Mouse (Mus musculus) embryo, embryonic 9.5 days (tissue): ENCODE results near the gene Baiap2l1.
"Not testable (repeated sequence)": the region's sequence is repeated elsewhere in the genome, so short reads cannot be mapped to it uniquely, and the experiment has no call there.

Experiments
- DNase-seq: peaks from one replicate; pipeline ENCODE4 v3.0.0-alpha.2; 2017; ENCODE audit errors: extremely low spot score

The Baiap2l1 gene

GRCm38 (mm10) chr5:144351185-144351584, 6.7 kb downstream of the Baiap2l1 start:
- DNase-seq = no peak

DNA sequence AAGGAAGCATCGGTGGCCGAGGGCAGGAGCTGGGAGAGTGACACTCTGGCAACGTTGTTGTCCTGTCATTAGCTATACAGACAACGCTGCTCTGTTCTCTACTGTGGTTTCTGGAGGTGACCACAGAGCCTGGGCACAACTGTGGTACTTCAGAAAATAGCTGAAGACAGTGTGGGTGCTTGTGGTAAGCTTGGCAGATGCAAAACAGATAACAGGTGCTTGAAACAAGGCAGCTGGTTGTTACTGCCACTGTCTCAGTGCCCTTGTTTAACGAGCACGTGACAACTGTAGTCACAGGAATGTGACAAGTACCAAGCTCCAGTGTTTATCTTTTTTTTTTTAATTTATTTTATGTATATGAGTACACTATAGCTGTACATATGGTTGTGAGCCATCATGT, 13.3 kb downstream of the Baiap2l1 start:
- DNase-seq = no peak

GRCm38 (mm10) chr5:144341085-144341484, 16.8 kb downstream of the Baiap2l1 start:
- DNase-seq = no peak

DNA sequence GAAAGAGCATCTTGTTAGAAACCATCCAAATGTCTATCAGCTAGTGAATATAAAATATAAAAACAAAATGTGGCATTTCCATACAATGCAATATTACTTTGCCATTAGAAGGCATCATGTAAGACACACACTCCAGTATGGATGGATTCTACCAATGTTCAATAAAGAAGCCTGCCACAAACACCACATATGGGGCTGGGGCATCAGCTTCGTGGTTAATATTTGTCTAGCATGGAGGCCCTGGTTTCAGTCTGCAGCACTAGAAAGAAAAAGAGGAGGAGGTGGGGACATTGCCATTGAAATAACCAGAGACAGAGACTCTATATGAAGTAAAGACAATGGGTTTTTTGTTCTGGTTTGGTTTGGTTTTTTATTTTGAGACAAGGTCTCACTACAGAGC, 19.1 kb downstream of the Baiap2l1 start:
- no peak for DNase-seq

DNA sequence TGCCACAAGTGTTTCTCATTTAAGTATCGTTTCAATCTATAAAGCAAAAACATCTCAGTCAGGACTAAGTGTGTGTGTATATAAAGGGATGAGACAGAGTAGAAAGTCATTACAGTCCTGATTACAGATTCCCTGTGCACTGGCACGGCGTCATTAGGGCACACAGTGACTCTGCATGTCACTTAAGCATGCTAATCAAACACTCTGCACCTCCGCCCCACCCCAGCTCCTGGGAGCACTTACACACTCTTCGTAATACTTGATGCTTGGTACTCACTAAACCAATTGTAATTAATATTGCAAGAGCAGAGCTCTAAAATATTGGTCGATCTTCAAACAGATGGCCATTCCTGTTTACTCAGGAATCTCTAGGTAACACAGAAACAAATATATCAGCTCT, 22.6 kb downstream of the Baiap2l1 start:
- not testable (repeated sequence) for DNase-seq

GRCm38 (mm10) chr5:144334010-144334409, 23.9 kb downstream of the Baiap2l1 start:
- no peak for DNase-seq

DNA sequence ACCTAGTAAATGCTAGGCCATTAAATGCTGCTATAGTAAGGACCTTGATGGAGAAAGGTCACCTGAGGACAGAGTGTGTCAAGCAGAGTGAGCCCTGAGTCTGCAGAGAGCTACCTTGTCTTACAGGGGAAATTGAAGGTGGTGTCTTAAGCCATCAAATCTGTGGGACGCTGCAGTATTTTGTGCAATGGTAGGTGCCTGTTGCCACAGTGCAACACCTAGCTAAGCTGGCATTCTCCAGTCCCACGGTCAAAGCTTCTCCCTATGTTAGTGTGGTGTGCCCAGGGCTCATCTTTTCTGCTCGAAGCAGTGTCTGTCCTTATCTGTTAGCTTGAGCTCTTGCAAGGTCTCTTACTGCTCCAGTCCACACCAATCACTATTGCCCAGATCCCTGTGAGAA, 35.2 kb downstream of the Baiap2l1 start:
- no peak for DNase-seq

DNA sequence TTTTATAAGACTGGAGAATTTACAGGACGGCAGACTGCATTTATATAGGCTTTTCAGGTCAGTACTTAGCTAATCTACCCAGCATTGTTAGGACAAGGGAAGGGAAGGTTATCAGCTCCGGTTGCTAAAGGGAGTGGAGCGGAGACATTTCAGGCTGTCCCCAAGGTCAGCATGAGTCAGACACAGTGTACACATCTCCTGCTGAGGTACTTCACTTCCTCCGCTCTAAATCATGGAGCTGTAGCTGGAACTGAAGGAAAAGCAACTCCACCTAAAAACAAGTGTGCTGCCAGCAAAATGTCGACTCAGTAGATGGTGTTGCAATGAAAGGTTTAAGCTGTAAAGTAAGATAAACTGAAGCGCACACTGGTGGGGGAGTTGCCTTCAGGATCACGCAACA, 36.2 kb downstream of the Baiap2l1 start:
- DNase-seq = no peak

DNA sequence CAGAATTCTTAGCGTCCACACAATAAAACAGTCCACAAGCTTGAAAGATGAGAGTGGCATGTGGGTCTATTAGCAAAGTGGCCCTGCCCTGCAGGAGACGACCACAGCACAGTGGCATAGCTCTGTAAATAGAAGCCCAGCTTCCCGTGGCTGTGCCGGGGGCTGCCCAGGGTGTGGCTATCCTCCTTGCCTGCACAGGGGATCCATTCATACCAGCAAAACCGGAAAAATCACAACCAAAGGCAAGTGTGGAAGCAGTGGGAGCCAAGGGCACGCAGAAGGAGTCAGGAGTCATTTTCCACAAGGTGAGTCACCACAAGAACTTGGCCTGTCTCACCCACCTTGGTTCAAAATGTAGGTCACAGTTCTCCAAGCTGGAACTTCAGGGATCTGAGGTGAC, 39.6 kb downstream of the Baiap2l1 start:
- DNase-seq = no peak

- no peak for DNase-seq
Observed at GRCm38 (mm10) chr5:144317426-144317825, 40.5 kb downstream of the Baiap2l1 start.

DNA sequence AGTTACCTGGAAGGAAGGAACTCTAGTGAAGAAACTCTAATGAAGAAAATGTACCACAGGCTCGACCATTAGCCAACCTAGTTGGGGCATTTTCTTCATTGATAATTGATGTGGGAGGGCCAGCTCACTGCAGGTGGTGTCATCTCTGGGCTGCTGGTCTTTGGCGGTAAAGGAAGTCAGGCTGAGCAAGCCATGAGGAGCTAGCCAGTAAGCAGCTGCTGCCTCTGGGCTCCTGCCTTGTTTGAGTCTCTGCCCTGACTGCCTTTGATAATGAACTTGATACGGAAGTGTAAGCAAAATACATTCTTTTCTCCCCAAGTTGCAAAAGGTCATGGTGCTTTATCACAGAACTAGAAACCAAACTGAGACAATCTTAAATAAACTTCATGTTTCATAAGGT, 41.5 kb downstream of the Baiap2l1 start:
- DNase-seq = no peak

DNA sequence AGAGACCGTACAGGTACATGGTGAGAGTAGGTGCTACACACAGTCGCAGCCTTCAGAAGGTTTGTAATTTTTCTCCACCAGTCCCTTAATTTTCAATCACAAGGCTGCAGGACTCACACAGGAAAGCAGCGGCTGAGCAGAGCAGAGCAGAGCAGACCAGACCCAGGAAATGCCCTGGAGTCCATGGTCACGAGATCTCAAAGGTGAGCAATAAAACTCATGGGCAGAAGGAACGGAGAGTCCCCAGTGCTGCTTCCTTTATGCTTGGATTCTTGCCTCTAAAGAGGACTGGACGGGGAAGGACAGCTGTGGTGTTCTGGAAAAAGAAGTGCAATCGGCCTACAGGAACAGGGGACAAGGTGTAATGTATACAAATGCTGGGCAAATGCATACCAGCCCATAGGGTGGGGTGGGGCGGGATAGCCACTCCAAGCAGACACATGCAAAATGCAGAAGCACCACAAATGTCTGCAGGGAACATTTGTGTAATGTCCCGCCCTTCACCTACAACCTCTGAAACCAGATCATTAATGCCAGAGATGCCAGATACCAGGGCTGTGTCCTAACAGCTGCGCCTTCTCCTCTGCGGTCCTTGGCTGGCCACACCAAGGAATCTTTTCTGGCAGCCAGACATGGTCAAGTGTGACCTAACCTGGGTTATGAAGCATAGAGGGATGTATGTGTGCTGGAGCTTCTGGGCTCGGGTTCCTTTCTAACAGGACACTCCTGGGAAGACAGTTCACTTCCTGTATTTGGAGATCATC, 43.0 kb downstream of the Baiap2l1 start:
- no peak for DNase-seq

GRCm38 (mm10) chr5:144313335-144313734, 44.6 kb downstream of the Baiap2l1 start:
- DNase-seq = peak; percentile 56

GRCm38 (mm10) chr5:144312183-144312582, 45.7 kb downstream of the Baiap2l1 start:
- no peak for DNase-seq

GRCm38 (mm10) chr5:144308929-144309328, 49.0 kb downstream of the Baiap2l1 start:
- DNase-seq = no peak

- no peak for DNase-seq
Observed at GRCm38 (mm10) chr5:144303071-144303470, 54.8 kb downstream of the Baiap2l1 start.

DNA sequence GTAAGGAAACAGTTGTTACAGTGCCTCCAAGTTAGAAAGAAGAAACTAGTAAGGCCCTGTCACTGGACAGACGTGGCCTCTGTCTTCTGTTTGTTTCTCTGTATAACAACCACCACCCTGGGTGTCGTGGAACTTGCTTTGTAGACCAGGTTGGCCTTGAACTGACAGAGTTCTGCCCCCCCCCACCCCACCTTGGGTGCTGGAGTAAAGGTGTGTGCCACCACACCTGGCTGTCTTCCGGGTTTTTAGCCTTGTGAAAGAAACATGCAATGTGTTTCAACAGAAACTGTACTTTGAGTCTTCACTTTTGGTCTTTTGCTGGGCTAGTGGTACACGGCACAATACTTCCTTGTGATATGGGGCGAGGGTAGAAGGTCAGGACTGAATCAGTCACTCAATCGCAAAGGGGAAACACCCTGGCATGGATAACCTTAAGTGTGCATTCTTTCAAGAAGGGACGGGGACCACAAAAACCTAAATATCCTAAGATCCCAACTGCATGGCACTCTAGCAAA, 61.8 kb downstream of the Baiap2l1 start:
- no peak for DNase-seq

DNA sequence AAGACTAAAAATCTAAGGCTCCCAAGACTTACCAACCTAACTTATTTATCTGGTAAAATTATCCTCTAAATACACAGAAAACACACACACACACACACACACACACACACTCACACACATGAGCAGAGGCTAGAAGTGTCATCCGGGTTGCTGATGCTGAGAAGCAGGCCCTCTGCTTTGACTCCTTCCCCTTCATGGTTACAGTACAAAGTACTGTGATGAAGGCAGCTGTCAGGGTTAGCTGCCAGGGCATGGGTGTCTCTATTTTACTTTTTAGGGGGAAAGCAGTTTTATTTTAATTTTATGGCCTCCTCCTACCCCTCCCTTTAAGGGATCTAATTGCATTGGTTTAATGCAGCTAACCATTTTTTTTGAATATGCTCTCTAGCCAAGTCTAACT, 62.6 kb downstream of the Baiap2l1 start:
- no peak for DNase-seq

DNA sequence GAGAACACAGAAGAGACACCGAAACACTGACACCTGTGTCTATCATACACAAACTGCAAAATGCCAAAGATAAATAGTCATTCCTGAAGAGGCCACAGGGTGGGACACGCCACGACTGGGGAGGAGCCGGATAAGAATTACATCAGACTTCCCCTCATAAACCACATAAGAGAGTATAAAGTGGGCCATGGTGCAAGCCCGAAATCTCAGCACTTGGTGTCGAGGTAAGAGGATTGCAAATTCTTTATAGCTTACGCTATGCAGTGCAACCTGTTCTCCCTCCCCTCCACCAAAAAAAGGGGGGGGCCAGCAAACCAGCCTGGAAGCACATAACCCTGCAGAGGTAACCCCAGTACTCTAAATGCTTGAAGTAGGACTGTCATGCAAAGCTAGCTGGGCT, 63.0 kb downstream of the Baiap2l1 start:
- DNase-seq = no peak

GRCm38 (mm10) chr5:144289769-144290440, 68.0 kb downstream of the Baiap2l1 start:
- no peak for DNase-seq

DNA sequence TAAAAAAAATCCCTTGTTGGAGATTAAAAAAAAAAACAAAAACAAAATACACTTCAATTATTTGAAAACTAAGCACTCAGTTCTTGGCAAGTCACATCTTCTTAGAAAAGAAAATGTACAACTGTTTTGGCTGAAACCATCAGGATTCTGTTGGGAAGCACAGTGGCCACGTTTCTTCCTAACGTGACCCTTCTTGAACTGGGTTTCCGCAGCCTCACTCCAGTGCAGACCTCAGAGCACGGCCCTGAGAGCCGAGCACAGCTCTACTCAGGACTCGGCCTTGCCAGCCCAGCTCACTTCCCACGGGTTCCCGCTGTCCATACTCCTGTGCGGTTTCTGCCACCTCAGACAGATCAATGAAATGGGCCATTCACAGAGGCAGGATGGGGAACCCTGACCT, 69.5 kb downstream of the Baiap2l1 start:
- no peak for DNase-seq

DNA sequence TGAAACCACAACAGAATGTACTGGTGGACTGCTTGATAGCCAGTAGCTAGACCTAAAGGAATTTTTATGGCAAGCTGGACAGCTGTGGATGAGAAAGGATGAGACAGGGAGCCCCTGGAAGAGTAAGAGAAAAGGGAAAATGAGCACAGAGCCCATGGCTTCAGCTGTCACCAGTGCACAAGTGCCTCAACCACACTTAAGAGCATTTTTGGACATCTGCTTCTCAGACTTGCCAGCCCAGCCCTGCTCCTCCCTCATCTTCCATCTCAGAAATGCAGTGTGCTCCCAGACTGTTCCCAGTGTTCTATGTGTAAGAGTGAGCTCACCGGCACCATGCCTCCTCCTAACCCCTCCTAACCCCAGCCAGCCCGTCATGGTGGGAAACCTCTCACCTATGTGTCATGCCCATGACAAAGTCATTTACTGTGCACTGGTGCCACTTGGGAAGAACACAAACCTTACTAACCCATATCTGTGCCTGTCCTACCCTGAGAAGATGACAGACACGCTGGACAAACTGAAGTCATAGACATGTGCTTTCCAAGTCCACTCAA, 70.6 kb downstream of the Baiap2l1 start:
- no peak for DNase-seq
